Mouse (Mus musculus): ENCODE data around the gene Gm11172.
"Not testable (repeated sequence)": the region's sequence is repeated elsewhere in the genome, so short reads cannot be mapped to it uniquely, and the experiment has no call there.

Gm11172 gene

GRCm38 (mm10) chr16:10834542-10834910, 21.8 kb downstream of the Gm11172 start:
- no peak for DNase-seq (ENCODE audit: low spot score)

GRCm38 (mm10) chr16:10834911-10835587, 22.3 kb downstream of the Gm11172 start, which contains the start of gene Rmi2:
Gene Rmi2, plus strand, starts transcription at chr16:10835059.
- peak; percentile 88 for DNase-seq (ENCODE audit: low spot score)

- DNase-seq (ENCODE audit: low spot score): no peak
Measured at GRCm38 (mm10) chr16:10836388-10836787, 23.7 kb downstream of the Gm11172 start.

GRCm38 (mm10) chr16:10837250-10837649, 24.5 kb downstream of the Gm11172 start:
- DNase-seq (ENCODE audit: low spot score): no peak

- DNase-seq (ENCODE audit: low spot score): no peak
Measured at GRCm38 (mm10) chr16:10837903-10838302, 25.2 kb downstream of the Gm11172 start.

GRCm38 (mm10) chr16:10838487-10839245, 26.0 kb downstream of the Gm11172 start:
- DNase-seq (ENCODE audit: low spot score): no peak

GRCm38 (mm10) chr16:10840018-10840417, 27.3 kb downstream of the Gm11172 start:
- DNase-seq (ENCODE audit: low spot score): no peak

GRCm38 (mm10) chr16:10842282-10842855, 29.7 kb downstream of the Gm11172 start:
- DNase-seq (ENCODE audit: low spot score): no peak

GRCm38 (mm10) chr16:10843486-10844318, 31.0 kb downstream of the Gm11172 start:
- peak; percentile 71 for DNase-seq (ENCODE audit: low spot score)

GRCm38 (mm10) chr16:10844319-10844670, 31.6 kb downstream of the Gm11172 start:
- DNase-seq (ENCODE audit: low spot score): no peak

- DNase-seq (ENCODE audit: low spot score): no peak
Measured at GRCm38 (mm10) chr16:10845952-10846351, 33.2 kb downstream of the Gm11172 start.

- peak; percentile 83 for DNase-seq (ENCODE audit: low spot score)
Measured at GRCm38 (mm10) chr16:10846503-10846902, 33.8 kb downstream of the Gm11172 start.

GRCm38 (mm10) chr16:10849965-10850861, 37.5 kb downstream of the Gm11172 start:
- peak; percentile 70 for DNase-seq (ENCODE audit: low spot score)

- no peak for DNase-seq (ENCODE audit: low spot score)
Measured at GRCm38 (mm10) chr16:10850905-10851304, 38.2 kb downstream of the Gm11172 start.

GRCm38 (mm10) chr16:10852216-10852615, 39.5 kb downstream of the Gm11172 start:
- not testable (repeated sequence) for DNase-seq (ENCODE audit: low spot score)

GRCm38 (mm10) chr16:10859726-10860245, 47.1 kb downstream of the Gm11172 start:
- no peak for DNase-seq (ENCODE audit: low spot score)

- no peak for DNase-seq (ENCODE audit: low spot score)
Measured at GRCm38 (mm10) chr16:10861408-10861807, 48.7 kb downstream of the Gm11172 start.
